Mouse (Mus musculus) E14TG2a.4 (cell line): Measurements from ENCODE around the gene Prps1l1.

Source experiments
- CTCF ChIP-seq: conservative IDR thresholded peaks from 2 replicates; pipeline ENCODE4 v1.5.1; 2014; ENCODE audit warnings: low read length
- NANOG ChIP-seq: IDR thresholded peaks from 2 replicates; pipeline ENCODE4 v1.6.1; 2014; ENCODE audit warnings: borderline replicate concordance, low read length, mixed read lengths

DNA sequence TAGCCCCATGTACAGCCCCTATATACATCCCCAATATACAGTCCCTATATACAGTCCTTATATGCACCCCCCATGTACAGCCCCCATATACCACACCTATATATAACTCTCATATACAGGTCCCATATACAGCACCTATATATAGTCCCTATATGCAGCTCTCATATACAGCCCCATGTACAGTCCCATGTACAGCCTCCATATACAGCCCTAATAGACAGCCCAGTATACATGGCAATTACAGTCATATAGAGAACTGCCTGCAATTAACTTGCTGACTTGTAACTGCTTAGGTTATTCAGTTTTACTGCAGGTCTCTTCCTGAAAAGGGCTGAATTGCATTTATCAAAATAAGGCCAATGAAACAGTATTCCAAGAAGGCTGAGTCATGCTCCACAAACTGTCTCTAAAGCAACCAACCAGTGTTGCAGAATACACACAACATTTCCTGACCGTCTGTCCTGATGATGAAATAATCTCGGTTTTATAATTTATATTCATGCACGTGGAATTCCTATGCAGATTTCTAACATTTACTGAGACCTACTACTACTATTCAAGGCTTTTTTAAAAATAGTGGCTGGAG, 13.1 kb downstream of the Prps1l1 start:
- TF ChIP-seq CTCF, result no peak
- TF ChIP-seq NANOG, result no peak
